Mouse (Mus musculus): ENCODE data around the gene Cntfr. TPM values are rescaled to one million over a fixed set of nuclear protein-coding genes. Genes with fewer than 3 reads are reported as not detected.
"Not testable (repeated sequence)": the region's sequence is repeated elsewhere in the genome, so short reads cannot be mapped to it uniquely, and the experiment has no call there.

The Cntfr gene
- polyA plus RNA-seq, 1 experiment from 2014 or later = 8.6 TPM

DNA sequence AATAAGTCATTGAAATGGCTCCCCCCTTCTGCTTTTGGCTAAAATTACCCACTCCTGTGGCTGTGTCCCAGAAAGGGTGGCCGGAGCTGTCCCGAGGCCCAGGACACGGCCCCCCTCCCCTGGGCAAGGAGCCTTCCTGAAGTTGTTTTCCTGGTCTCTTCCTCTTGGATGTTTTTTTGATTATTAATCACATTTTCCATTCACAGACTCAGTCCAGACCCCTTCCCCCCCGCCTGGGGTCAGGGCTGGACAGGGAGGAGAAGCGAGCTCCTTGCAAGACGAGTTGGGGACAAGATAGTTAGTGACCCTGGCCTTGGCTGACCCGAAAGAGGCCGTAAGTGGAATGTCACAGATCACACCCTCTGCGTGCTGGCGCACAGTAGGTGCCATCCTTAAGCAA, 2.9 kb upstream of the Cntfr start, which contains the start of gene Il11ra1:
TSS of gene Il11ra1 (plus strand) at position 207 of the 400 bp plus-strand sequence.
- WGBS = 89% methylated on average over 8 of the region's 10 CpGs
- not testable (repeated sequence) for H3K27ac ChIP-seq; H3K9ac ChIP-seq (ENCODE audit: low read depth, low read length); H3K36me3 ChIP-seq (ENCODE audit: insufficient read depth, low read length); H3K27me3 ChIP-seq (ENCODE audit: insufficient read depth, low read length); H3K9me3 ChIP-seq (replicated peaks; ENCODE audit: low read length); H3K4me2 ChIP-seq (ENCODE audit: low read length); H3K4me1 ChIP-seq (replicated peaks; ENCODE audit: insufficient read depth, low read length); DNase-seq (ENCODE audit: low spot score); ATAC-seq (replicated peaks; ENCODE audit: low FRiP score, low read depth); H3K4me3 ChIP-seq (replicated peaks; ENCODE audit: low read depth, low read length)

DNA sequence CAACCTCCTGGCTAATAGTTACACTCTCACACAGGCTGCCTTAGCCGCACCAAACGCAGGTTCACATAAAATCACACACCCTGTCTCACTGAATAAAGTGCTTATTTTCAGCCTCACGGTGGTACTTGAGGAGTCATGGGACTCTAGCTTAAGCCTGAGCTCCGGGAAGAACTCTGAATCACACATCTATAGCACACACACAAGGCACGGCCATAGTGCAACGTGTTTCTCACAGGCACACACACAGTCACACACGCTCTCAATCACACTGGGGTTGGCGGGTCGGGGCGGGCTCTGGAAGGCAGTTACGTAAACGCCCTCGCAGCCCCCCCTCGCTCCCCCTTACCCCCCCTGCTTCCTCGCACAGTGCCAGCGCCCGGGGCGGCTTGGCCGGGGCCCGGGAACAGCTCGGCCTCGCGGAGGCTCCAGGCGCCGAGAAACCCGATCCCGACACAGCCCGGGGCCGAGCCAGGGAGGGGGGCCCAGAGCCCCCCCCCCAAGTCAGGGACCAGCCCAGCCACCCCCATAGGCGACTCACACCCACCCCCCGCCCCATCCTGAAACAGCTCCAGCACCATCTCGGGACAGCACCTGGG, 1.6 kb upstream of the Cntfr start:
- H3K27ac ChIP-seq; DNase-seq (ENCODE audit: low spot score); H3K27me3 ChIP-seq (ENCODE audit: insufficient read depth, low read length); H3K9ac ChIP-seq (ENCODE audit: low read depth, low read length); H3K36me3 ChIP-seq (ENCODE audit: insufficient read depth, low read length); H3K9me3 ChIP-seq (replicated peaks; ENCODE audit: low read length); H3K4me1 ChIP-seq (replicated peaks; ENCODE audit: insufficient read depth, low read length); ATAC-seq (replicated peaks; ENCODE audit: low FRiP score, low read depth); H3K4me3 ChIP-seq (replicated peaks; ENCODE audit: low read depth, low read length): not testable (repeated sequence)
- 0 out of 2 replicates have a peak overlapping the region, but pooled peaks have one; percentile 13 for H3K4me2 ChIP-seq (ENCODE audit: low read length)
- WGBS = 7% methylated on average over 22 of the region's 32 CpGs

- not testable (repeated sequence) for H3K27me3 ChIP-seq (ENCODE audit: insufficient read depth, low read length); ATAC-seq (replicated peaks; ENCODE audit: low FRiP score, low read depth); H3K4me1 ChIP-seq (replicated peaks; ENCODE audit: insufficient read depth, low read length); H3K36me3 ChIP-seq (ENCODE audit: insufficient read depth, low read length); H3K27ac ChIP-seq; H3K4me3 ChIP-seq (replicated peaks; ENCODE audit: low read depth, low read length); H3K9ac ChIP-seq (ENCODE audit: low read depth, low read length); H3K9me3 ChIP-seq (replicated peaks; ENCODE audit: low read length); DNase-seq (ENCODE audit: low spot score); H3K4me2 ChIP-seq (ENCODE audit: low read length)
- WGBS = 15% methylated on average over 11 of the region's 15 CpGs
Observed at GRCm38 (mm10) chr4:41696452-41696851, 437 bp downstream of the Cntfr start.

DNA sequence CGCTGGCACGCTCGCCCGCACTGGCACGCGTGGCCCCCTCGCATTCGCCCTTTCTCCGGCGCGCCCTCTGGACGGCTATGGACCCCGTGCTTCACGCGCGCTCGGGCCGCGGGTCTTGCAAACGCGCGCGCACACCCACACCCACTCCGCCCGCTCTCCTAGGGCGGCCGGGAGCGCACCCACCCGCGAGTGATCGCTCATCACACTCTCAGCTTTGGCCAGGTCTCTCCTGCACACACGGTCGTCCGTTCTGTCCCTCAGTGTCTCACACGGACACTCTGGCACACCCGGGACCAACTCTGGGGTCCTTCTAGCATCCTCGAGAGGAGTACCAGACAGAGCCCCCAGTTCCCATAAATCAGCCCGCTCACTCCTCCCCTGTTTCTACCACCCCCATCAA, 1.1 kb downstream of the Cntfr start:
- not testable (repeated sequence) for H3K4me3 ChIP-seq (replicated peaks; ENCODE audit: low read depth, low read length); H3K36me3 ChIP-seq (ENCODE audit: insufficient read depth, low read length); H3K4me2 ChIP-seq (ENCODE audit: low read length); H3K27ac ChIP-seq; H3K4me1 ChIP-seq (replicated peaks; ENCODE audit: insufficient read depth, low read length); ATAC-seq (replicated peaks; ENCODE audit: low FRiP score, low read depth); DNase-seq (ENCODE audit: low spot score); H3K9ac ChIP-seq (ENCODE audit: low read depth, low read length); H3K9me3 ChIP-seq (replicated peaks; ENCODE audit: low read length); H3K27me3 ChIP-seq (ENCODE audit: insufficient read depth, low read length)
- 3% methylated on average over 13 of the region's 38 CpGs for WGBS

- not testable (repeated sequence) for H3K9ac ChIP-seq (ENCODE audit: low read depth, low read length); DNase-seq (ENCODE audit: low spot score); H3K4me1 ChIP-seq (replicated peaks; ENCODE audit: insufficient read depth, low read length); H3K27ac ChIP-seq; H3K36me3 ChIP-seq (ENCODE audit: insufficient read depth, low read length); H3K4me3 ChIP-seq (replicated peaks; ENCODE audit: low read depth, low read length); H3K9me3 ChIP-seq (replicated peaks; ENCODE audit: low read length); ATAC-seq (replicated peaks; ENCODE audit: low FRiP score, low read depth); H3K4me2 ChIP-seq (ENCODE audit: low read length); H3K27me3 ChIP-seq (ENCODE audit: insufficient read depth, low read length)
- 19% methylated on average over 4 of the region's 4 CpGs for WGBS
Observed at GRCm38 (mm10) chr4:41693511-41693910, 3.4 kb downstream of the Cntfr start.

- not testable (repeated sequence) for DNase-seq (ENCODE audit: low spot score); H3K9ac ChIP-seq (ENCODE audit: low read depth, low read length); H3K27ac ChIP-seq; H3K9me3 ChIP-seq (replicated peaks; ENCODE audit: low read length); H3K36me3 ChIP-seq (ENCODE audit: insufficient read depth, low read length); ATAC-seq (replicated peaks; ENCODE audit: low FRiP score, low read depth); H3K4me2 ChIP-seq (ENCODE audit: low read length); H3K4me1 ChIP-seq (replicated peaks; ENCODE audit: insufficient read depth, low read length); H3K27me3 ChIP-seq (ENCODE audit: insufficient read depth, low read length); H3K4me3 ChIP-seq (replicated peaks; ENCODE audit: low read depth, low read length)
- WGBS = no CpG with 5 or more reads among the region's 4 CpGs
Observed at GRCm38 (mm10) chr4:41690014-41690413, 6.9 kb downstream of the Cntfr start.

DNA sequence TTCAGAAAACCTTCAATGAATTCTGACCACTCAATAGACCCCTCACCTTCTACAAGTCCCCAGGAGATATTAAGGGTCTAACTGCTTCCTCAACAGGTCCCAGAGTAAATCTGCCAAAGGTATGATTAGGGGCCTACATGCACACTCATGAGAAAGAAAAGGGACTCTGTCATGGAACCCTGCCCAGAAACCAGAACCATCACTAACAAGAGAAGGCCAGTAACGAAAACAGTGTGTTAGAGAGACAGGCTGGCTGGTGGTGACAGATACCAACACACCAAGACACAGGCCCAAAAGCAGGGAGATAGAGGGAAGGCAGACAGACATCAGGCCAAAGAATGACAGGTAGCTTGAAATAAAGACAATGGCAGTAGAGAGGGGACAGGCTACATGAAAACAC, 8.3 kb downstream of the Cntfr start:
- DNase-seq (ENCODE audit: low spot score); H3K4me2 ChIP-seq (ENCODE audit: low read length); ATAC-seq (replicated peaks; ENCODE audit: low FRiP score, low read depth); H3K27ac ChIP-seq; H3K27me3 ChIP-seq (ENCODE audit: insufficient read depth, low read length); H3K36me3 ChIP-seq (ENCODE audit: insufficient read depth, low read length); H3K4me3 ChIP-seq (replicated peaks; ENCODE audit: low read depth, low read length); H3K4me1 ChIP-seq (replicated peaks; ENCODE audit: insufficient read depth, low read length); H3K9me3 ChIP-seq (replicated peaks; ENCODE audit: low read length); H3K9ac ChIP-seq (ENCODE audit: low read depth, low read length): not testable (repeated sequence)
- 77% methylated on average over 1 of the region's 1 CpGs for WGBS

DNA sequence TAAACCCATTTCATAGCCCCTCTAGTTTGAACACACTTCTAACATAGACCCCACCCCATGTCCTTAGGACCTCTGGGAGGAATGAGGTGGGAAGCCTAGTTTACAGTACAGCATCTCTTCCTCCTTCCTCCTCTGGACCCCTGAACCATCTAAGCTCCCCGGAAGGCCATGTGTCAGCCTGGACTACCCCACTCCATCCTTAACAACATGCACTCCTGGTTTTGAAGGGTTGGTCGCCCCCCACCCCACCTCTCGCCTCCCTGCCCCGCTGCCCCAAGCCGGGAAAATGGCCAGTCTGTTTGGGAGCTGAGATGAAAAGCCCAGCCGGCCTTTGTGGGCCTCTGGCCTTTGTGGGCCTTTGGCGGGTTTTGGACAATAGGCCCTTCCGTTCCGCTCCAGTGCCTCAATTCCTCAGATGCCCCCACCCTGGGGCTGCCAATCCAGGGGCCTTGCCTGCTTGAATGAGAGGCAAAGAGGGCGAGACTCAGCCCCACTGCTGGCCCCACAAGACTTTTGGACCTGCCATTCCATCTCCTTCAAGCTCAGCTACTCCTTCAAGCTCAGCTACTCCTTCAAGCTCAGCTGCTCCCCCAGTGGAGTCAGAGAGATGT, 10.9 kb downstream of the Cntfr start:
- not testable (repeated sequence) for H3K36me3 ChIP-seq (ENCODE audit: insufficient read depth, low read length); H3K9ac ChIP-seq (ENCODE audit: low read depth, low read length); H3K4me3 ChIP-seq (replicated peaks; ENCODE audit: low read depth, low read length); H3K4me1 ChIP-seq (replicated peaks; ENCODE audit: insufficient read depth, low read length); H3K9me3 ChIP-seq (replicated peaks; ENCODE audit: low read length); H3K27ac ChIP-seq; H3K27me3 ChIP-seq (ENCODE audit: insufficient read depth, low read length); H3K4me2 ChIP-seq (ENCODE audit: low read length); ATAC-seq (replicated peaks; ENCODE audit: low FRiP score, low read depth); DNase-seq (ENCODE audit: low spot score)
- 23% methylated on average over 9 of the region's 10 CpGs for WGBS

GRCm38 (mm10) chr4:41684931-41685453, 11.9 kb downstream of the Cntfr start:
- not testable (repeated sequence) for H3K4me2 ChIP-seq (ENCODE audit: low read length); H3K27ac ChIP-seq; ATAC-seq (replicated peaks; ENCODE audit: low FRiP score, low read depth); H3K9me3 ChIP-seq (replicated peaks; ENCODE audit: low read length); H3K4me3 ChIP-seq (replicated peaks; ENCODE audit: low read depth, low read length); H3K36me3 ChIP-seq (ENCODE audit: insufficient read depth, low read length); DNase-seq (ENCODE audit: low spot score); H3K9ac ChIP-seq (ENCODE audit: low read depth, low read length); H3K27me3 ChIP-seq (ENCODE audit: insufficient read depth, low read length); H3K4me1 ChIP-seq (replicated peaks; ENCODE audit: insufficient read depth, low read length)
- 3% methylated on average over 14 of the region's 14 CpGs for WGBS
